8 mouse cellular contexts compared by ENCODE assay signal in genomic region chr16:56064334-56064990, GRCm38 (mm10). TPM values are rescaled to one million over a fixed set of nuclear protein-coding genes. Genes with fewer than 3 reads are reported as not detected.
DNase-seq lines count a peak whose midpoint lies in the region; ATAC-seq and TF ChIP-seq lines count a peak whose summit lies in the region.

No protein-coding gene starts in this region.

- peak; percentile 85 for DNase-seq in MN1 (ENCODE audit: low spot score)
- DNase-seq in cerebellum, adult 11-12 months: peak; percentile 67
- peak; percentile 56 for DNase-seq in heart, postnatal 4 days
- peak; percentile 57 to 65 for DNase-seq in layer of hippocampus, adult 2 months (ENCODE audit: low spot score in 2 of 2)
- peak; percentile 93 for DNase-seq in lung, embryonic 14.5 days
- peak; percentile 65 for DNase-seq in thymus, postnatal 25 days

- H3K4me1 ChIP-seq in forebrain, embryonic 16.5 days (replicated peaks; ENCODE audit: control insufficient read depth, insufficient read depth, low read length): no peaks in the 10 kb centered on the region
- H3K4me1 ChIP-seq in lung, embryonic 14.5 days (ENCODE audit: insufficient read depth): no peaks in the 10 kb centered on the region
- no peaks in the 10 kb centered on the region for H3K4me1 ChIP-seq in olfactory bulb, adult 2 months (ENCODE audit: control insufficient read depth, insufficient read depth, low read length)

- H3K4me2 ChIP-seq in forebrain, embryonic 16.5 days (ENCODE audit: low read length): peak overlapping the region; percentile 78
- peak overlapping the region; percentile 63 for H3K4me2 ChIP-seq in lung, embryonic 14.5 days

- peak; percentile 79 for TF ChIP-seq CTCF in layer of hippocampus, adult 2 months (conservative IDR thresholded peaks at IDR 0.05)
- peak; percentile 81 for TF ChIP-seq CTCF in lung, embryonic 14.5 days (IDR thresholded peaks at IDR 0.05; ENCODE audit: low read depth)
- no peak for TF ChIP-seq CTCF in olfactory bulb, adult 2 months (IDR thresholded peaks at IDR 0.05; ENCODE audit: insufficient read depth, low read depth, low read length)

- 0 out of 2 replicates have a peak, but pooled peaks have one; percentile 15 for TF ChIP-seq POLR2A in olfactory bulb, adult 2 months (IDR thresholded peaks at IDR 0.05; ENCODE audit: insufficient read depth, low read depth, low read length)

- H3K27me3 ChIP-seq in forebrain, embryonic 16.5 days (replicated peaks; ENCODE audit: control insufficient read depth, insufficient read depth, low read length): 0 out of 2 replicates have a peak, but pooled peaks cover 3% of the 10 kb centered on the region
- H3K27me3 ChIP-seq in lung, embryonic 14.5 days (ENCODE audit: insufficient read depth, low read length): no peaks in the 10 kb centered on the region

- H3K9ac ChIP-seq in forebrain, embryonic 16.5 days (replicated peaks; ENCODE audit: low read depth, low read length): peak overlapping the region; percentile 45; the same call in 1 of the 2 replicates
- peak overlapping the region; percentile 43 for H3K9ac ChIP-seq in lung, embryonic 14.5 days

- peak; percentile 94 for ATAC-seq in forebrain, embryonic 16.5 days
- peak; percentile 90 for ATAC-seq in lung, embryonic 14.5 days (ENCODE audit: insufficient read depth)

- H3K4me3 ChIP-seq in forebrain, embryonic 16.5 days (replicated peaks; ENCODE audit: low read length): peak overlapping the region; percentile 39
- H3K4me3 ChIP-seq in layer of hippocampus, adult 2 months: peak overlapping the region; percentile 46; the same call in 1 of the 2 replicates
- H3K4me3 ChIP-seq in lung, embryonic 14.5 days (ENCODE audit: low read depth, low read length): peak overlapping the region; percentile 35
- H3K4me3 ChIP-seq in olfactory bulb, adult 2 months (ENCODE audit: insufficient read depth, low read depth, low read length): peak overlapping the region; percentile 50

- H3K27ac ChIP-seq in forebrain, embryonic 16.5 days (ENCODE audit: low read length): no peak overlapping the region
- H3K27ac ChIP-seq in layer of hippocampus, adult 2 months: peak overlapping the region; percentile 76; the same call in 1 of the 2 replicates
- no peak overlapping the region for H3K27ac ChIP-seq in lung, embryonic 14.5 days (ENCODE audit: low read depth)
- H3K27ac ChIP-seq in olfactory bulb, adult 2 months (ENCODE audit: insufficient read depth, low read depth, low read length): peak overlapping the region; percentile 62; the same call in 1 of the 2 replicates

- no peaks in the 10 kb centered on the region for H3K9me3 ChIP-seq in forebrain, embryonic 16.5 days (ENCODE audit: control insufficient read depth, low read length)
- H3K9me3 ChIP-seq in lung, embryonic 14.5 days (ENCODE audit: low read depth, low read length): no peaks in the 10 kb centered on the region

- H3K36me3 ChIP-seq in forebrain, embryonic 16.5 days (ENCODE audit: control insufficient read depth, insufficient read depth): no peaks in the 10 kb centered on the region
- H3K36me3 ChIP-seq in lung, embryonic 14.5 days (ENCODE audit: insufficient read depth): no peaks in the 10 kb centered on the region

- WGBS in forebrain, embryonic 16.5 days: 1% methylated on average over 20 of the region's 20 CpGs
- 9% methylated on average over 20 of the region's 20 CpGs for WGBS in lung, embryonic 14.5 days
- WGBS in olfactory bulb, adult 2 months: under 1% methylated on average over 20 of the region's 20 CpGs

RNA-seq across cellular contexts. Expression of gene Senp7, which starts 16.3 kb away (rescaled TPM):
- 59.9 and 60.2 TPM in 2 replicates for polyA plus RNA-seq in forebrain, embryonic 16.5 days (2015; fragmentation: Nextera tagmentation; extraction: Ambion mirVana)
- total RNA-seq in heart, postnatal 4 days (2021): 10 to 100 TPM; 17.4 to 21.1 TPM
- 10 to 100 TPM; 42.3 to 53.5 TPM for total RNA-seq in layer of hippocampus, adult 2 months (2021)
- 29.6 and 30.3 TPM in 2 replicates for polyA plus RNA-seq in lung, embryonic 14.5 days (2014; fragmentation: Nextera tagmentation; extraction: Ambion mirVana)
- not detected in 2 replicates for polyA plus RNA-seq in olfactory bulb, adult 2 months (2012; ENCODE audit: insufficient read depth, insufficient read length, low replicate concordance, missing spikeins)

RNA-seq across cellular contexts. Expression of gene Trmt10c, which starts 26.8 kb away (rescaled TPM):
- polyA plus RNA-seq in forebrain, embryonic 16.5 days (2015; fragmentation: Nextera tagmentation; extraction: Ambion mirVana): 27.1 and 27.4 TPM in 2 replicates
- 10 to 100 TPM; 12.5 to 13.5 TPM for total RNA-seq in heart, postnatal 4 days (2021)
- 1 to 10 TPM; 9.3 to 10.0 TPM for total RNA-seq in layer of hippocampus, adult 2 months (2021)
- polyA plus RNA-seq in lung, embryonic 14.5 days (2014; fragmentation: Nextera tagmentation; extraction: Ambion mirVana): 27.5 and 30.2 TPM in 2 replicates
- polyA plus RNA-seq in olfactory bulb, adult 2 months (2012; ENCODE audit: insufficient read depth, insufficient read length, low replicate concordance, missing spikeins): not detected in 2 replicates

RNA-seq across cellular contexts. Expression of gene Pcnp, which starts 34.9 kb away (rescaled TPM):
- 230 and 262 TPM in 2 replicates for polyA plus RNA-seq in forebrain, embryonic 16.5 days (2015; fragmentation: Nextera tagmentation; extraction: Ambion mirVana)
- 10 to 100 TPM; 73.1 to 74.5 TPM for total RNA-seq in heart, postnatal 4 days (2021)
- total RNA-seq in layer of hippocampus, adult 2 months (2021): 100 to 1,000 TPM; 145 to 161 TPM
- polyA plus RNA-seq in lung, embryonic 14.5 days (2014; fragmentation: Nextera tagmentation; extraction: Ambion mirVana): 231 and 252 TPM in 2 replicates
- not detected in 2 replicates for polyA plus RNA-seq in olfactory bulb, adult 2 months (2012; ENCODE audit: insufficient read depth, insufficient read length, low replicate concordance, missing spikeins)

Comparison
In these comparisons a context has a peak if more than half of its experiments do, and no peak if none do; other contexts are left out.
1. H3K27ac ChIP-seq: peak in layer of hippocampus, adult 2 months (single experiment) and olfactory bulb, adult 2 months (single experiment); none in forebrain, embryonic 16.5 days (single experiment) and lung, embryonic 14.5 days (single experiment).
2. RNA of gene Trmt10c, which starts 26.8 kb away (polyA plus RNA-seq): 27.5 to 30.2 TPM in lung, embryonic 14.5 days and 27.1 to 27.4 TPM in forebrain, embryonic 16.5 days; not detected in olfactory bulb, adult 2 months; every median in the first group is over 10 times any median in the second.
3. Peak in every context shown above with its lines, with median percentiles within 50 percentile points of each other: DNase-seq and H3K4me3 ChIP-seq.